Mouse (Mus musculus) heart, adult 2 months (tissue): ENCODE results near the gene BC051665. TPM values are rescaled to one million over a fixed set of nuclear protein-coding genes. Genes with fewer than 3 reads are reported as not detected.

Experiments used
- DNase-seq, 2 experiments: peaks; one replicate each; pipeline ENCODE4 v3.0.0; 2021
- H3K27ac ChIP-seq: fragments of 200-600 bp; 2 replicates; pipeline ENCODE4 v1.8.1; 2022
- H3K27me3 ChIP-seq: fragments of 200-500 bp; 2 replicates; pipeline ENCODE4 v1.6.1; 2012; ENCODE audit warnings: mild to moderate bottlenecking, low read length, inconsistent platforms, mixed read lengths; ENCODE audit not compliant: control insufficient read depth, insufficient read depth
- H3K36me3 ChIP-seq: fragments of 200-500 bp; 2 replicates; pipeline ENCODE4 v1.6.1; 2012; ENCODE audit warnings: low read length, inconsistent platforms; ENCODE audit not compliant: control insufficient read depth, insufficient read depth
- H3K4me1 ChIP-seq: fragments of 200-500 bp; 2 replicates; pipeline ENCODE4 v1.6.1; 2011; ENCODE audit warnings: low read length; ENCODE audit not compliant: control insufficient read depth, insufficient read depth
- H3K4me3 ChIP-seq: fragments of 200-600 bp; 2 replicates; pipeline ENCODE4 v1.8.1; 2022
- H3K79me2 ChIP-seq: fragments of 200-500 bp; replicated peaks from 2 replicates; pipeline ENCODE4 v1.6.1; 2012; ENCODE audit warnings: mild to moderate bottlenecking, inconsistent platforms, low read length, moderate library complexity, mixed read lengths; ENCODE audit not compliant: control insufficient read depth, insufficient read depth
- H3K9ac ChIP-seq: fragments of 200-500 bp; 2 replicates; pipeline ENCODE4 v1.6.1; 2012; ENCODE audit warnings: low read depth, mild to moderate bottlenecking, control low read depth, inconsistent platforms, low read length, mixed read lengths
- CTCF ChIP-seq: fragments of 200-600 bp; IDR thresholded peaks from 2 replicates; pipeline ENCODE4 v1.8.1; 2022; ENCODE audit warnings: antibody characterized with exemption, mild to moderate bottlenecking, moderate library complexity
- EP300 ChIP-seq: fragments of 200-500 bp; IDR thresholded peaks from 2 replicates; pipeline ENCODE4 v1.6.1; 2011; ENCODE audit warnings: low read depth, low read length, control low read depth; ENCODE audit not compliant: insufficient read depth
- POLR2A ChIP-seq: fragments of 200-500 bp; IDR thresholded peaks from 2 replicates; pipeline ENCODE4 v1.6.1; 2011; ENCODE audit warnings: mild to moderate bottlenecking, low read depth, low read length, control low read depth; ENCODE audit not compliant: insufficient read depth
- WGBS: fragments of 180-500 bp; shearing (Covaris S2); methylation state at CpG from one replicate; pipeline ENCODE4 v1.1.7; 2018; 5-methylcytosine and 5-hydroxymethylcytosine counted together
- intact Hi-C: fragments of 180-260 bp; cut with DNase I; formaldehyde crosslinking; loops from one replicate; pipeline ENCODE4 v1.15.1; 2025
- polyA plus RNA-seq: library from polyadenylated mRNA; depleted of rRNA; stranded (reverse); fragments of >200 nt; gene quantifications from 2 replicates; pipeline ENCODE4 v1.2.3, GENCODE M21; 2012; rRNA removed
- total RNA-seq, 2 experiments: library from RNA; stranded (reverse); gene quantifications; 2 replicates each; pipeline ENCODE4 v1.2.3; 2021

Gene BC051665
- total and polyA plus RNA-seq, 3 experiments = not detected

GRCm38 (mm10) chr13:60736421-60737105, 49.6 kb downstream of the BC051665 start:
- Histone ChIP-seq H3K4me3 (no peak overlapping the region), H3K27ac (no peak overlapping the region), H3K27me3 (no peaks in the 10 kb centered on the region), H3K9ac (no peak overlapping the region), H3K36me3 (no peaks in the 10 kb centered on the region), H3K79me2 (no peaks in the 10 kb centered on the region), H3K4me1 (peaks cover 3% of the 10 kb centered on the region; the same call in 1 of the 2 replicates)
- intact Hi-C loops = loop anchor here (5.0 to 10.0 kb wide), 2 partner anchors 559 to 892 kb away; partner anchors contain the start of gene Gas1
- no peak for TF ChIP-seq CTCF
- TF ChIP-seq POLR2A = no peak
- TF ChIP-seq EP300 = no peak
- no peak for DNase-seq
- 86% methylated on average over 13 of the region's 13 CpGs for WGBS

- H3K9ac ChIP-seq = no peak overlapping the region
- no peaks in the 10 kb centered on the region for H3K36me3 ChIP-seq
- H3K4me1 ChIP-seq = peaks cover 5% of the 10 kb centered on the region
- no peak for TF ChIP-seq EP300
- no peak for TF ChIP-seq CTCF
- no peak for TF ChIP-seq POLR2A
- no peak overlapping the region for H3K4me3 ChIP-seq
- intact Hi-C loops = loop anchor here (5.0 to 10.0 kb wide), 2 partner anchors 558 to 891 kb away; partner anchors contain the start of gene Gas1
- 94% methylated on average over 9 of the region's 9 CpGs for WGBS
- no peak for DNase-seq
- no peaks in the 10 kb centered on the region for H3K79me2 ChIP-seq
- H3K27ac ChIP-seq = no peak overlapping the region
- no peaks in the 10 kb centered on the region for H3K27me3 ChIP-seq
Observed at GRCm38 (mm10) chr13:60735306-60735705, 50.9 kb downstream of the BC051665 start.

Other genes with a start within 250 kb of the BC051665 start
- 10 to 100 TPM; 26.3 to 27.1 TPM for gene Dapk1, start 184.4 kb downstream of the BC051665 start, total RNA-seq
- gene Dapk1, start 184.4 kb downstream of the BC051665 start, polyA plus RNA-seq = 26.0 and 35.2 TPM in 2 replicates
- not detected for gene Ctsll3, start 16.5 kb upstream of the BC051665 start, total RNA-seq
- gene Ctsll3, start 16.5 kb upstream of the BC051665 start, polyA plus RNA-seq = not detected in 2 replicates
- not detected for gene 4930486L24Rik, start 78.1 kb upstream of the BC051665 start, total RNA-seq
- gene 4930486L24Rik, start 78.1 kb upstream of the BC051665 start, polyA plus RNA-seq = 0.47 TPM in 1 of 2 replicates, not detected in the other
- gene Gm49392, start 110.5 kb upstream of the BC051665 start, total RNA-seq = 1 to 10 TPM; 1.4 to 1.6 TPM
- gene Gm49392, start 110.5 kb upstream of the BC051665 start, polyA plus RNA-seq = 0.21 and 1.3 TPM in 2 replicates
- gene Ctla2b, start 111.1 kb upstream of the BC051665 start, total RNA-seq = 10 to 100 TPM in 1 of 2 experiments, 1 to 10 TPM in 1; 4.9 to 19.8 TPM
- gene Ctla2b, start 111.1 kb upstream of the BC051665 start, polyA plus RNA-seq = 2.4 and 3.9 TPM in 2 replicates
- not detected for gene Tpbpb, start 118.5 kb upstream of the BC051665 start, total RNA-seq
- gene Tpbpb, start 118.5 kb upstream of the BC051665 start, polyA plus RNA-seq = not detected in 2 replicates
- gene Gm49393, start 149.2 kb upstream of the BC051665 start, total RNA-seq = not detected
- not detected in 2 replicates for gene Gm49393, start 149.2 kb upstream of the BC051665 start, polyA plus RNA-seq
- gene Gm49391, start 150.2 kb upstream of the BC051665 start, total RNA-seq = 1 to 10 TPM; 3.0 to 6.3 TPM
- gene Gm49391, start 150.2 kb upstream of the BC051665 start, polyA plus RNA-seq = 6.6 and 7.4 TPM in 2 replicates
- 100 to 1,000 TPM in 1 of 2 experiments, 10 to 100 TPM in 1; 73.6 to 117 TPM for gene Ctla2a, start 150.3 kb upstream of the BC051665 start, total RNA-seq
- gene Ctla2a, start 150.3 kb upstream of the BC051665 start, polyA plus RNA-seq = 30.7 and 31.4 TPM in 2 replicates
- not detected for gene Tpbpa, start 155.6 kb upstream of the BC051665 start, total RNA-seq
- gene Tpbpa, start 155.6 kb upstream of the BC051665 start, polyA plus RNA-seq = not detected in 2 replicates
- not detected for gene Ctsj, start 219.6 kb upstream of the BC051665 start, total RNA-seq
- not detected in 2 replicates for gene Ctsj, start 219.6 kb upstream of the BC051665 start, polyA plus RNA-seq